Mouse (Mus musculus) NIH3T3 (cell line): ENCODE results near the gene Lta.

Source experiments
- DNase-seq: peaks from one replicate; pipeline ENCODE4 v3.0.0-alpha.2; 2012; ENCODE audit warnings: low read depth

The Lta gene

DNA sequence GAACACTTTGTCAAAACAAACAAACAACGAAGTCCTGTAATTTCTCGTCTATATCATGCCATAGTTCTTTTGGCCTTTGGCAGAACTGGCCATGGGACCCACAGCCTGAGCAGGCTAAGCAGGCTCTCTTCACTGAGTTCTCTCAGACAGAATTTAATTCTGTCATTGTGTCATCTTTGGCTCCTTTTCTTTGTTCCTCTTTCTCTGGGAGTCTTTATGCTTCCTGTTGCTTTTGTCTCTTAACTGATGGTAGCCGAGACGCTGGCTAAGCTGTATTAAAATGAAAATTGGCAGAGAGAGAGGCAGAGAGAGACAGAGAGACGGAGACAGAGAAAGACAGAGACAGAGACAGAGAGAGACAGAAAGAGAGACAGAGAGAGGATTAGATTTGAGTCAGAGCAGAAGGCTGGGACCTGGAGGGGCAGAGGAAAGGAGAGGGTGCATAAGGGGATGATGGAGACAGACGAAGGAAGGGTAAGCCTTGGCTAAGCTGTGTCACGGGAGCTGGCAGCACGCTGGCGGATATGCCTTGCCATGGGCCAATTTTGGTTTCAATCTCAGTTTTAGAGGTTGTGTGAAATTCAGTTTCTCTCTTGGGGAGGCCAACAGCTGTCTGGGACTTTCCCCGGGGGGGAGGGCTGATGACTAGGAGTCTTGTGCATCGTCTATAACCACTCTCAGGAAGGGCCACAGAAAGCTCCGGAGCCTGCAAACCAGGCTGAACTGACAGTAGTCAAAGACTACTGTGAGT lies 4.8 kb upstream of the Lta start:
- no peak for DNase-seq

DNA sequence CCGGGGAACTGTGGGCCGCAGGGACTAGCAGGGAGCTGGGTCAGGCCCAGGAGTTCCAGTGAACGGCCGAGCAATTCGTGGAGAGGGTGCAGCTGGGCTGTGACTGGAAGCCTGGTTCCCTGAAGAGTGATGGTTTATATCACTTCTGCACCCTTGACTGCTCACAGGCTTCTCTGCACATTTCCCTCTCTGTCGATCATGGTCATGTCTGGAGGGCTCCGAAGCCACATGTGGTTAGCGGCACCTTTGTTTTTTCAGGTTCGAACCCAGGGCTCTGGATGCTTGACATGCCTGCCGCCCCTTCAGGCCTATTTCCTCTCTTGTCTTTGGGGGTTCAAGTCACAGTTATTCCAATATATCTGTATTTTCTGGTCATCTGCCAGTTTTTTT lies 224 bp upstream of the Lta start:
- no peak for DNase-seq

DNA sequence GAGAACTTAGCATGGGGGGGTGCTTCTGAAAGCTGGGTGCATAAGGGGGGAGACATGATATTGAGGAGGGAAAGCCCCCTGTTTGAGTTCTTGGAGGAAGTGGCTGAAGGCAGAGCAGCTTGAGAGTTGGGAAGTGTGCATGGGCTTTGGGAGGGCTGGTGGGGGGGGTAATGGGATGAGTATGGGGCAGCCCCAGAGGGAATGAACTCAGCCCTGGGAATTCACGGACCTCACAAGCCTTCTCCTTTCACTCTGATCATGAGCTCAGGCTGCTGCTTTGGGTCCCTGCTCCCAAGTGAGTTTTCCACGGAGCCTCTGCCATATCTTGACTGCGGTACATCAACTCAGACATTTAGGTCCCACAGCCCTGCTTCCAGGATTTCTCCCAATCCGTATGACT lies 2.7 kb downstream of the Lta start:
- no peak for DNase-seq

DNA sequence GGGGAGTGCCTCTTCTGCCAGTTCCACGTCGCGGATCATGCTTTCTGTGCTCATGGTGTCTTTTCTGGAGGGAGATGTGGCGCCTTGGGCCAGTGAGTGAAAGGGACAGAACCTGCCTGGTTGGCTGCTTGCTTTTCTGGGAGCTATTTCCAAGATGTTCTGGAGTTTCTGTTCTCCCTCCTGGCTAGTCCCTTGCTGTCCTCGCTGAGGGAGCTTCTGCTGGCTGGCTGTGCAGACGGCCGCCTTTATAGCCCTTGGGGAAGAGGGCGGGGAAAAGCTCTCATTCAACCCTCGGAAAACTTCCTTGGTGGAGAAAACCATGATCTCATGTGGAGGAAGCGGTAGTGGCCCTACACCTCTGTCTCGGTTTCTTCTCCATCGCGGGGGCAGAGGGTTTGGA lies 3.4 kb downstream of the Lta start, which contains the start of gene Tnf:
Gene Tnf (minus strand): TSS at position 221 of the 400 bp plus-strand sequence.
- DNase-seq, result no peak

DNA sequence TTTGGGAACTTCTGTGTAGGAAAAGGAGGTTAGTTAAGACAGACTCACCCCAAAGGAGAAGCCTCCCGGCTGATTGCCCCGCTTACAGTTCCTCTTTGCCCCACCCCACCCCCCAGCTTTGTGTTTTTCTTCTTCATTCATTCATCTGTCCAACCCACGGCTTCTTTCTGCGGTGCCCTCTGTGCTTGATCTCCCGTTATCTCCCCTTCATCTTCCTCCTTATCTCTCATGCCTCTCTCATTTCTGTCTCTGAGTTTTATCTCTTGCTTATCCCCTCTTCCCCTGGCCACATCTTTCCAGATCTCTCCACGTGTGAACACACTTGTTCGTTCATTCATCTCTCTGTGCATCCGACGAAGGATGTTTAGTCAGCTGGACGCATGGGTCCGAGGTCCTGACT lies 4.0 kb downstream of the Lta start:
- DNase-seq, result no peak

DNA sequence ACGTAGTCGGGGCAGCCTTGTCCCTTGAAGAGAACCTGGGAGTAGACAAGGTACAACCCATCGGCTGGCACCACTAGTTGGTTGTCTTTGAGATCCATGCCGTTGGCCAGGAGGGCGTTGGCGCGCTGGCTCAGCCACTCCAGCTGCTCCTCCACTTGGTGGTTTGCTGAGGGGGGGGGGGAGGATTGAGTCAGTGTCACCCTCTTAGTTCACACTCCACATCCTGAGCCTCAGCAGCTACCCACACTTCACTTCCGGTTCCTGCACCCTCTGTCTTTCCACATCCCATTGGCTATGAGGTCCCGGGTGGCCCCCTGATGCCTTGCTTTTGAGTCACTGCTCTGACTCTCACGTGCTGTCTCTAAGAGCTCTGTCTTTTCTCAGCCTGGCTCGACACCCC lies 4.8 kb downstream of the Lta start:
- peak; percentile 52 for DNase-seq

DNA sequence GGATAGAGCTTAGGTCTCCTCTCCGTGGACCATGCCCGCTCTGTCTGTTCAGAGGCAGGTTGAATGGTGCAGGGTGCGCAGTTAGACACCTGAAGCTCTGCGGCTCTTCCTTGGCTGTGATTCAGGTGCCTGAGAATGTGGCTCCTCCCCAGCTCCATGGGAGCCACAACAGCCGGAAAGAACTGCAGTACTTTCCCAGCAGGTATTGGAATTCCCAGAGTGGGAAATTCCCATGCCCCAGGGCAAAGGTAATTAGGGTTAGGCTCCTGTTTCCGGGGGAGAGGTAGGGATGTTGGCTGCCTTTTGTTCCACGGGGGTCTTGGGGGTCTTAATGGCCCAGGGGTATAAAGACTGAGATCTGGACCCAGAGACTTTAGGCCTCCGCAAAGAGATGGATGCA lies 6.2 kb downstream of the Lta start:
- DNase-seq, result no peak

DNA sequence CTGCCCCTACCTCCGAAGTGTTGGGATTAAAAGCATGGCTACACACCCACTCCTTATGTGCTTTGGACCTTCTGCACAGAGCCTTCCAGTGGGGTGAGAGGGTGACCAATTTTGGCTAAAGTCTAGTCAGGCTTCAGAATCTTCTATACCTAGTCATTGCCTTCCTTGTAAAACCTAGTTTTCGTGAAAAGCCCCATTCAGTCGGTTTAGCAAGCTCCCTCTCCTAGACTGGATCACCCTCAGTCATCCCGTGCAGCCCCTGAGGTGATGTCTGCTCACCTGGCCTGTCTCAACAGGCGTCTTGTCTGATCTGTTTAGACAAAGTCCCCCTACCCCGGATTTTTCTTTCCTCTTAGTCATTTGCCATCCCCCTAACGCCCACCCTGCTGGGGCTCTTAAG lies 7.1 kb downstream of the Lta start:
- no peak for DNase-seq

DNA sequence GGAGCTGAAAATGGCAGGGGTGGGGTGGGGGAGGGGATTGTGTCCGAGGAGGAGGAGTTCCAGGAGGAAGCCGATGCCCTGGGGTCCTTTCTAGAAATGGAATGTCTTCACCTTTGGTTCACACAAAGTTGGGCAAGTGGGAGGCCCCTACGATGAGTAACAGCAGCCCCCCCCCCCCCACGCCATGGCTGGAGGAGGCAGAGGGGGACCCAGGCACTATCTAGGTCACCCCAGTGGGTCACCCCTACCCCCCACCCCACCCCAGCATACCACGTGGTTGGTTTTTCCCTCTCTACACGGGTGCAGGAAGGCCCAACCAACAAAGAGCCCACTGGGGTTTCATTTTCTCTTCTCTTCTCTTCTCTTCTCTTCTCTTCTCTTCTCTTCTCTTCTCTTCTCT lies 8.0 kb downstream of the Lta start:
- no peak for DNase-seq

DNA sequence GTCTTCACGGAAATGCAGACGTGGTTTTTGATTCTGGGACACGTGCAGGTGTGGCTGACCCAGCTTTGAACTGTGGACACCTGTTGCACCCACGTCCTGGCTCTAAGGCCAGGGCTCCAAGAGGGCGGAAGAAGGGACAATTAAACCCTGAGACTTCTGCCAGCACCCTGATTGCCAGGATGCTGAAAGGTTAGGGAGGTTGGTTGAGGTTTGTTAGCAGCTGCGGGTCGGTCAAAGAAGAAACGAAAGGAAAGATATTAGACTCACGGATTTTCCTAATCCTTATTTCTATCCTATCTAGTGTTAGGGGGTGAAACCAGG lies 8.9 kb downstream of the Lta start:
- DNase-seq, result no peak

DNA sequence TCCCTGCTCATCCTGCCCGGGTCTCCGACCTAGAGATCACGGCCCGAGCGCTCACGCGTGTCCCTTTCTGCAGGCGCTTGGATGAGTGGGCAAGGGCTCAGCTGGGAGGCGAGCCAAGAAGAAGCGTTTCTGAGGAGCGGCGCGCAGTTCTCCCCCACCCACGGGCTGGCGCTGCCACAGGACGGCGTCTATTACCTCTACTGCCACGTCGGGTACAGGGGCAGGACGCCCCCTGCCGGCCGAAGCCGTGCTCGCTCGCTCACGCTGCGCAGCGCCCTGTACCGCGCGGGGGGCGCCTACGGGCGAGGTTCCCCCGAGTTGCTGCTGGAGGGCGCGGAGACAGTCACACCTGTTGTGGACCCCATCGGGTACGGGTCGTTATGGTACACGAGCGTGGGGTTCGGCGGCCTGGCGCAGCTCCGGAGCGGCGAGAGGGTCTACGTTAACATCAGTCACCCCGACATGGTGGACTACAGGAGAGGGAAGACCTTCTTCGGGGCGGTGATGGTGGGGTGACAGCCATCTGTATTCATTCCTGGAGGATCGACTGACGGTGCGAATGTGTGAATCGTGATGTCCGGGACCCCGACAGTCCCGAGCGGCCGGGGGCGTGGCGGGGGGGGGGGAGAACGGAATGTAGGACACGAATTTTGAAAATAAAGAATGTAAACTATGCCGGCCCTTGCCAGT lies 9.4 kb downstream of the Lta start:
- DNase-seq, result peak; percentile 39

DNA sequence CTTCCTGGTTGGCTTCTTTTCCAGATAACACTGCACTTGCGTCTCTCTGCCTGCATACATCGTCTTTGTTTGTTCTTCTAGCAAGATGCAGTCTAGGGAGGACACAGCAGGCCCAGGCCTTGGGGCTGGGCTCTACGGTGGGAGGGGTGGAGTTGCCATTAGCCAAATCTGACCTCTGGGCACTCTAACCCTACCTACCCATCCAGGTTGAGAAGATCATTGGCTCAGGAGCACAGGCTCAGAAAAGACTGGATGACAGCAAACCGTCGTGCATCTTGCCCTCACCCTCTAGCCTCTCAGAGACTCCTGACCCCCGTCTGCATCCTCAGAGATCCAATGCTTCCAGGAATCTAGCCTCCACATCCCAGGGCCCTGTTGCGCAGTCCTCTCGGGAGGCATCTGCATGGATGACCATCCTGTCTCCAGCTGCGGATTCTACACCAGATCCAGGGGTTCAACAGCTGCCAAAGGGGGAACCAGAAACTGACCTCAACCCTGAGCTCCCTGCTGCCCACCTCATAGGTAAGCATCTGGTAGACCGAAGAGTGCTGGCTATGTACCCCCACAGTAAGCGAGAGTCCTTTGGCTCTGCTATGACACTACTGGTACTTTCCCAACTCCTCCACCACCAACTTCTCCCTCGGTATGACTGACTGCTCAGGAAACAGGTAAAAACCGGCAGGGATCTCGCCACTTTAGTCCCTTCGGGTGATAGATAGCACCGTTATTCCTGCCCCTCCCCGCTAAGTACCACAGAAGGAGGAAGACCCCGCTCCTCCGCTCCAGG lies 10.1 kb downstream of the Lta start:
- DNase-seq, result no peak

DNA sequence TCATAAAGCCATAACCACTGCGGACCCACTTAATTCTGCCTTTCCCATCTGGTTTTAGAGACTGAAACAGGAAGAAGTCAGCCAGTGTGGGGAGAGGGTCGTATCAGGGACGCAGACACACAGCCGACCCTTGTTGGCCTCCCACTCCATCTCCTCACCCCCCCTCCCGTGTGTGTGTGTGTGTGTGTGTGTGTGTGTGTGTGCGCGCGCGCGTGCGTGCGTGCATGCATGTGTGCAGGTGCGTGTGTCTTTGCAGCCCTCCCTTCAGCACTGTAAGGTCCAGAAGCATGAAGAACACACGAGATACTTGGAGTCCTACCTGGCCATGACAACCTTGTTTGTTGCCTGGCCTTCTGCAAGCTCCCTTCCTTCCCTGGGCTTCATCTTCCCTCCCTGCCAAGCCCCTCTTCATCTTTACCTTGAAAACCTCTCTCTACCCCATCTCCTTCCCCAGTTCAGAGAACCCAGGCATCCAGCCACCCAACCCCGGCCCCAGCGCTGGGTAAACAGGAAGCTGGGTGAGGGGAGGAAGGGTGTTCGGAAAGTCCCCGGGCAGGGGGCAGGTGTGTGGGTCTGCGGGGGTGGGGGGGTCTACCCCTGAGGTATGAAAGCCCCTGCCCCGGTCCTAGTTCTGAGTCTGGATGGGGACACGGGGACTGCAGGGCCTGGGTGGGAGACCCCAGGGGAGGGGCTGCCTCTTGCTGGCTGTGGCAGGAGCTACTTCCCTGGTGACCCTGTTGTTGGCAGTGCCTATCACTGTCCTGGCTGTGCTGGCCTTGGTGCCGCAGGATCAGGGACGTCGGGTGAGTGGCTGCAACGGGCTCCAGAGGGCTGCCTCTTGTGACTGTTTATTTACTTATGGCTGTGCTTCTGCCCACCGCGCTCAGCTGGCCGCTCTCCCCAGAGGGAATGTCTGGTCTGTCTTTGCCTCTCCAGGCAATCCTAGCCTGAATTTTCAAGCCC lies 11.0 kb downstream of the Lta start, which contains the start of gene Ltb:
Gene Ltb (plus strand): TSS at position 559 of the 963 bp plus-strand sequence.
- no peak for DNase-seq

DNA sequence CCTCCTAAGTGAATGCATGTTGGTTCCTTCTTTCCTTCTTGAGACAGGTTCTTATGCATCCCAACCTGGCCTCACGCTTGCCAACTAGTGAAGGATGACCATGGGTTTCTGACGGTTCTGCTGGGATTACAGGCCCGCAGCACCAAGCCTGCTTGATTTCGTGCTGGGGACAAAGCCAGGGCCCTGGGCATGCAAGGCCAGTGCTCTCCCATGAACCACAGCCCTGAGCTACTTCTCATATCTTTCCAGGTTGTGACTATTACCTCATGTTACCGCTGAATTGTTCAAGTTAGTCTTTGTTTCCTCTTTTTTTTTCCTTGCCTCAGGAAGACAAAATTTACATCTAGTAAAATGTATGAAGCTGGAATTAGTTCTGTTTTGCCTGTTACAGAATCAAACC lies 12.2 kb downstream of the Lta start:
- peak; percentile 29 for DNase-seq

DNA sequence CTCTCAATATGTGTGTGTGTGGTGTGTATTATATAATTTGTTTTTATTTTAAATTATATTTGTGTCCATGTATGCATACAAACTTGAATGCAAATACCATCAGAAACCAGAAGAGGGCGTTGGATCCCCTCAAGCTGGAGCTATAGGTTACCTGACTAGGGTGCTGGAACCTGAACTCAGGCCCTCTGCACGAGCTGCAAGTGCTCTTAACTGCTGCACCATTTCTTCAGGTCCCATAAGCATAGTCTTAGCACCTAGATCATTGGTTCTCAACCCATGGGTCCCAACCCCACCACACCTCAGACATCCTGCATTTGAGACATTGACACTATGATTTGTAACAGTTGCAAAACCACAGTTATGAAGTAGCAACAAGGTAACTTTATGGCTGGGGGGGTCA lies 13.4 kb downstream of the Lta start:
- no peak for DNase-seq

DNA sequence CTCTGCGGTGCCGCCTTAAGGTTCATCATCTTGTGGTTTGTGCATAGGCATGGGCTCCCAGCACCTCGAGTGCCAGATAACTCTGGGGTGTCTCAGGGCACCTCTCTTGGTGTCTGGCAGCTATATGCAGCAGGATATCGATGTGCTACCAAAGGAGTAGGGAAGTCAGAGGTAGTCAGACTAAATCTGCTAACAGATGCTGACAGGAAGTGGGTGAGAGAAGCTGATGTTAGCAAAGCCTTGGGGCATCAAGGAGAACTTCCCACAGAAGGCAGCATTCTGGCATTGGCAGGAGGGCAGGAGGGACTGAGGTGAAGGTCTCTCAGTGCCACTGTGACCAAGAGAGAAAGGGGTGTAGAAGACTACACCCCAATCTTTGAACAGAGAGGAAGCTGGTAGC lies 15.1 kb downstream of the Lta start:
- no peak for DNase-seq

DNA sequence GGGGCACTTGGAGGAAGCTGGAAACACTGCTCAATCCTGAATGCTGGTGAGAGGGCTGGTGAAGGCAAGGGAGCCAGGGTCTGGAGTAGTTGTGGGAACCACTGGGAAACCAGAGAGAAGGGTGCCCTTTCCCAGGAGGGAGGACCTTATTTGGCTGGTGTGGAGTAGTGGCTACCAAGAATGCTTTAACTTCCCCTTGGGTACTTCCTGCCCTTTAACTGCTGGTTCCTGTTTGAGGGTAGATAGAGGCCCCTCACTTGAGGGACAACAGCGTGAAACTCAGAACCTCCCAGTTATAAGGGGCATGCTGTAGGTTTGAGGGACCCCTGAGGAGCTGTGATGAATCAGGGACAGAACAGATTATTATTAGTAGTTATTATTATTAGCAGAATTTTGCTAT lies 16.0 kb downstream of the Lta start:
- no peak for DNase-seq

DNA sequence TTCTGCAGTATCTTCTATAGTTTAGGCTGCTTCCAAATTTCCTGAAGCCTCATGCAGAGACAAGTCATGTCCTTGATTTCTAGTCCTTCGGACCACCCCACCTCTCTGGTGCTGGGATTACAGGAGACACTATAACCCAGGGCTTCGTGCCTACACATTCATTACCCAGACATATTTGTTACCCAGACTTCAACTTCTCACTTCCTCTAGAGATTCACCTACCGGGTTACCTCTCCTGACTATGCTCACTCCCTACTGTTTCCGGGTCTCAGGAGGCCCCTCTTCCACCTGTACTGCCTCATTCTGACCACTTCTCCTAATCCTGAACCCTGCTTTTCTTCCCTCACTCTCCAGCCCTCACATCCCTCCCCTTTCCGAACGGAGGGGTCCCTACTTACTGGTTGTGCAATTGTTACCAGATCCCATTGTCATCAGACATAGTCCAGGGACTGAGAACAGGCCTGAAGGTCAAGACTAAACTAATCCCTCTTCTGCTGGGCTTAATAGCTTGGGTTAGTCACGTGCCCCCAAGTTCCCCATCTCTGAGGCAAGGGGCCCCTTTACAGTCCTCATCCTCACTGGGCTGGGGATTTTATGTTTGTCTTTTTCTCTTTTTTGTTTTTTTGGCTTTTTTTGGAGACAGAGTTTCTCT lies 17.1 kb downstream of the Lta start, which contains the start of gene Lst1:
Gene Lst1 (minus strand): TSS at position 481 of the 652 bp plus-strand sequence.
- DNase-seq, result no peak

DNA sequence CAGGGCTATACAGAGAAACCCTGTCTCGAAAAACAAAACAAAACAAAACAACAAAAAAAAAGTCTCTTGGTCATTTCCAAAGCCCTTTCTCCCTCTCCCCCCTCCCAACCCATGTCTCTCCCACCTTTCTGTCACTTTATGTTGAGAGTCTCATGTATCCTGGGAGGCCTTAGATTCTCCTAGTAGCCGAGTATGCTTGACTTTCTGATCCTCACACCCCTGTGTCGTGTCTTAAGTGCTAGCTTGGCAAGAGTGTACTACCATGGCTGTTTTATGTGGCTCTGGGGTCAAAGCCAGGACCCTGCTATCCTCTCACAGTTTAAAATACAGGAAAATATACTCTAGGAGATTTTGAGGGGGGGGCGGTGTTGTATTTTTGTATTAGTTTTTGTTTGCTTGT lies 17.8 kb downstream of the Lta start:
- DNase-seq, result no peak

DNA sequence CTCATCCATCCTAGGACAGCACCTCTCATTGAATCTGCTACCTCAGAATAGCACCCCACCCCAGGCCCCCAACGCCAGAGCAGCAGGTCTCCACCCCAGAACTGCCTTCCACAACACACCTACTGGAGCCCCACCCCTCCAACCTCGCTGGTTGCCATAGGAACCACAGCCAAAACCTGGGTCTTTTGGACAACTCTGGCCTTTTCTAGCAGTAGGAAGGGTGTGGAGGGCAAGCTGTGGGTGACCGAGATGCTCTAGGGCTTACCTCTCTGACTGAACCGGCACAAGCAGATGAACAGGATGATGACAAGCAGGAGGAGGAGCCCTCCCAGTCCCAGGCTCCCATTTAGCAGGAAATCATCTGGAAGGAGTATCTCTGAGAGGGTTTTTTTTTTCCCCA lies 18.5 kb downstream of the Lta start:
- DNase-seq, result peak; percentile 55
